Mouse (Mus musculus) liver, adult 10 weeks (tissue): ENCODE measurements around the gene Arhgap35. TPM values are rescaled to one million over a fixed set of nuclear protein-coding genes. Genes with fewer than 3 reads are reported as not detected.

Experiments used
- polyA plus RNA-seq: library from polyadenylated mRNA; stranded (reverse); fragments of 350-450 nt; fragmentation: Illumina TruSeq; extraction: RNeasy Lipid Tissue Mini Kit (QIAGEN cat#74804); gene quantifications from one replicate; pipeline ENCODE4 v1.2.3, GENCODE M21; 2014; ENCODE audit warnings: low read depth, low replicate concordance

Arhgap35 gene
- polyA plus RNA-seq = 18.5 TPM

GRCm38 (mm10) chr7:16614888-16615715 lies at the start of gene Arhgap35:
Arhgap35 (minus strand) TSS chr7:16614993.

GRCm38 (mm10) chr7:16477628-16478027 lies 137.2 kb downstream of the Arhgap35 start, which contains the start of gene Npas1:
Npas1 (minus strand) TSS chr7:16477728.

GRCm38 (mm10) chr7:16452587-16453073 lies 162.2 kb downstream of the Arhgap35 start, which contains the start of gene Tmem160:
Tmem160 (plus strand) TSS chr7:16452779.

Other genes with a start within 250 kb of the Arhgap35 start
- 20.8 TPM for gene Sae1, start 227.2 kb downstream of the Arhgap35 start, polyA plus RNA-seq
- 2.2 TPM for gene Zc3h4, start 214.1 kb downstream of the Arhgap35 start, polyA plus RNA-seq
- gene Tmem160, start 162.2 kb downstream of the Arhgap35 start, polyA plus RNA-seq = not detected
- gene Npas1, start 137.3 kb downstream of the Arhgap35 start, polyA plus RNA-seq = not detected
- not detected for gene Ceacam15, start 60.7 kb upstream of the Arhgap35 start, polyA plus RNA-seq
- gene Ceacam9, start 106.9 kb upstream of the Arhgap35 start, polyA plus RNA-seq = not detected
- gene Ap2s1, start 123.4 kb upstream of the Arhgap35 start, polyA plus RNA-seq = 42.6 TPM
- 0.87 TPM for gene Slc1a5, start 166.3 kb upstream of the Arhgap35 start, polyA plus RNA-seq
- 7.9 TPM for gene Strn4, start 200.9 kb upstream of the Arhgap35 start, polyA plus RNA-seq
- gene Fkrp, start 201.7 kb upstream of the Arhgap35 start, polyA plus RNA-seq = 4.2 TPM
- 0.56 TPM for gene Prkd2, start 227.9 kb upstream of the Arhgap35 start, polyA plus RNA-seq